Mouse (Mus musculus): Measurements from ENCODE around the gene Lrp4. TPM values are rescaled to one million over a fixed set of nuclear protein-coding genes. Genes with fewer than 3 reads are reported as not detected.

The Lrp4 gene
- polyA plus RNA-seq, 1 experiment from 2014 or later = 1.5 TPM

- no peak overlapping the region for H3K4me3 ChIP-seq (ENCODE audit: low read depth, low read length)
Observed at GRCm38 (mm10) chr2:91455826-91456225, 1.5 kb upstream of the Lrp4 start.

GRCm38 (mm10) chr2:91456491-91457100, 715 bp upstream of the Lrp4 start:
- H3K27ac ChIP-seq (ENCODE audit: low read depth) = peak overlapping the region; percentile 82; the same call in 1 of the 2 replicates
- H3K4me1 ChIP-seq (ENCODE audit: insufficient read depth) = peaks cover 26% of the 10 kb centered on the region
- H3K4me2 ChIP-seq (ENCODE audit: low read depth, low read length) = peak overlapping the region; percentile 90
- ATAC-seq = no peak
- no peak for DNase-seq
- no peaks in the 10 kb centered on the region for H3K9me3 ChIP-seq (ENCODE audit: low read length)
- no peak for TF ChIP-seq EP300 (IDR thresholded peaks at IDR 0.05; ENCODE audit: low read depth)
- no peak for TF ChIP-seq CTCF (IDR thresholded peaks at IDR 0.05; ENCODE audit: low read depth)
- peaks cover 30% of the 10 kb centered on the region for H3K27me3 ChIP-seq (ENCODE audit: insufficient read depth, low read length)
- no peak overlapping the region for H3K9ac ChIP-seq (replicated peaks)
- peak overlapping the region; percentile 66; the same call in 1 of the 2 replicates for H3K4me3 ChIP-seq (ENCODE audit: low read depth, low read length)
- WGBS (ENCODE audit: insufficient replicate concordance) = 41% methylated on average over 9 of the region's 9 CpGs
- H3K36me3 ChIP-seq (replicated peaks; ENCODE audit: insufficient read depth, low read length) = no peaks in the 10 kb centered on the region

More at GRCm38 (mm10) chr2:91455826-91456225, 1.5 kb upstream of the Lrp4 start:
- Histone ChIP-seq H3K9me3 (ENCODE audit: low read length) (no peaks in the 10 kb centered on the region), H3K27me3 (ENCODE audit: insufficient read depth, low read length) (peaks cover 30% of the 10 kb centered on the region), H3K4me1 (ENCODE audit: insufficient read depth) (peaks cover 26% of the 10 kb centered on the region), H3K9ac (replicated peaks) (no peak overlapping the region), H3K36me3 (replicated peaks; ENCODE audit: insufficient read depth, low read length) (no peaks in the 10 kb centered on the region), H3K27ac (ENCODE audit: low read depth) (no peak overlapping the region), H3K4me2 (ENCODE audit: low read depth, low read length) (no peak overlapping the region)
- ATAC-seq = no peak; the same call in 1 of the 2 replicates
- TF ChIP-seq EP300 (IDR thresholded peaks at IDR 0.05; ENCODE audit: low read depth) (no peak), CTCF (IDR thresholded peaks at IDR 0.05; ENCODE audit: low read depth) (peak; percentile 80)
- DNase-seq = no peak
- 3% methylated on average over 4 of the region's 4 CpGs for WGBS (ENCODE audit: insufficient replicate concordance)

GRCm38 (mm10) chr2:91457656-91458251, 443 bp downstream of the Lrp4 start:
- Histone ChIP-seq H3K4me3 (ENCODE audit: low read depth, low read length) (peak overlapping the region; percentile 66), H3K9me3 (ENCODE audit: low read length) (no peaks in the 10 kb centered on the region), H3K27me3 (ENCODE audit: insufficient read depth, low read length) (peaks cover 30% of the 10 kb centered on the region), H3K27ac (ENCODE audit: low read depth) (peak overlapping the region; percentile 82), H3K9ac (replicated peaks) (peak overlapping the region; percentile 77), H3K36me3 (replicated peaks; ENCODE audit: insufficient read depth, low read length) (no peaks in the 10 kb centered on the region), H3K4me2 (ENCODE audit: low read depth, low read length) (peak overlapping the region; percentile 90), H3K4me1 (ENCODE audit: insufficient read depth) (peaks cover 21% of the 10 kb centered on the region)
- no peak for TF ChIP-seq CTCF (IDR thresholded peaks at IDR 0.05; ENCODE audit: low read depth)
- no peak for TF ChIP-seq EP300 (IDR thresholded peaks at IDR 0.05; ENCODE audit: low read depth)
- WGBS (ENCODE audit: insufficient replicate concordance) = 1% methylated on average over 44 of the region's 45 CpGs
- ATAC-seq (peak; percentile 51), DNase-seq (peak; percentile 31)

GRCm38 (mm10) chr2:91458252-91458672, 951 bp downstream of the Lrp4 start:
- DNase-seq (peak; percentile 22), ATAC-seq (peak; percentile 19)
- 0% methylated on average over 21 of the region's 21 CpGs for WGBS (ENCODE audit: insufficient replicate concordance)
- Histone ChIP-seq H3K9ac (replicated peaks) (peak overlapping the region; percentile 77), H3K4me3 (ENCODE audit: low read depth, low read length) (peak overlapping the region; percentile 66), H3K9me3 (ENCODE audit: low read length) (no peaks in the 10 kb centered on the region), H3K4me1 (ENCODE audit: insufficient read depth) (peaks cover 20% of the 10 kb centered on the region), H3K36me3 (replicated peaks; ENCODE audit: insufficient read depth, low read length) (no peaks in the 10 kb centered on the region), H3K27ac (ENCODE audit: low read depth) (peak overlapping the region; percentile 82), H3K27me3 (ENCODE audit: insufficient read depth, low read length) (peaks cover 30% of the 10 kb centered on the region), H3K4me2 (ENCODE audit: low read depth, low read length) (peak overlapping the region; percentile 90)
- TF ChIP-seq EP300 (IDR thresholded peaks at IDR 0.05; ENCODE audit: low read depth) (no peak), CTCF (IDR thresholded peaks at IDR 0.05; ENCODE audit: low read depth) (no peak)

GRCm38 (mm10) chr2:91458673-91459391, 1.5 kb downstream of the Lrp4 start:
- Histone ChIP-seq H3K36me3 (replicated peaks; ENCODE audit: insufficient read depth, low read length) (no peaks in the 10 kb centered on the region), H3K9ac (replicated peaks) (peak overlapping the region; percentile 77), H3K4me2 (ENCODE audit: low read depth, low read length) (peak overlapping the region; percentile 90), H3K27ac (ENCODE audit: low read depth) (peak overlapping the region; percentile 82), H3K4me1 (ENCODE audit: insufficient read depth) (peaks cover 20% of the 10 kb centered on the region), H3K27me3 (ENCODE audit: insufficient read depth, low read length) (peaks cover 30% of the 10 kb centered on the region), H3K4me3 (ENCODE audit: low read depth, low read length) (peak overlapping the region; percentile 66), H3K9me3 (ENCODE audit: low read length) (no peaks in the 10 kb centered on the region)
- WGBS (ENCODE audit: insufficient replicate concordance) = under 1% methylated on average over 32 of the region's 32 CpGs
- ATAC-seq = peak; percentile 75
- DNase-seq = peak; percentile 63
- TF ChIP-seq CTCF (IDR thresholded peaks at IDR 0.05; ENCODE audit: low read depth) (no peak), EP300 (IDR thresholded peaks at IDR 0.05; ENCODE audit: low read depth) (peak; percentile 10; the same call in 1 of the 2 replicates)

- no peak overlapping the region for H3K9ac ChIP-seq (replicated peaks)
- TF ChIP-seq EP300 (IDR thresholded peaks at IDR 0.05; ENCODE audit: low read depth) (no peak), CTCF (IDR thresholded peaks at IDR 0.05; ENCODE audit: low read depth) (peak; percentile 36)
- WGBS (ENCODE audit: insufficient replicate concordance) = 78% methylated on average over 6 of the region's 6 CpGs
- no peak for DNase-seq
- H3K36me3 ChIP-seq (replicated peaks; ENCODE audit: insufficient read depth, low read length) = no peaks in the 10 kb centered on the region
- H3K27ac ChIP-seq (ENCODE audit: low read depth) = no peak overlapping the region
- ATAC-seq = no peak
- no peaks in the 10 kb centered on the region for H3K9me3 ChIP-seq (ENCODE audit: low read length)
- H3K4me2 ChIP-seq (ENCODE audit: low read depth, low read length) = no peak overlapping the region
- peaks cover 30% of the 10 kb centered on the region for H3K27me3 ChIP-seq (ENCODE audit: insufficient read depth, low read length)
- no peak overlapping the region for H3K4me3 ChIP-seq (ENCODE audit: low read depth, low read length)
- peaks cover 20% of the 10 kb centered on the region for H3K4me1 ChIP-seq (ENCODE audit: insufficient read depth)
Observed at GRCm38 (mm10) chr2:91460076-91460475, 2.8 kb downstream of the Lrp4 start.
